Mouse (Mus musculus) CH12.LX (cell line): ENCODE data around the gene B4galnt4. TPM values are rescaled to one million over a fixed set of nuclear protein-coding genes. Genes with fewer than 3 reads are reported as not detected.

ENCODE experiments used
- DNase-seq: peaks from one replicate; pipeline ENCODE4 v3.0.0-alpha.2; 2013; ENCODE audit errors: extremely low read depth
- H3K27ac ChIP-seq: 2 replicates; pipeline ENCODE4 v1.5.1; 2012; ENCODE audit warnings: low read depth, mild to moderate bottlenecking, control low read depth, moderate library complexity; ENCODE audit not compliant: insufficient read depth
- H3K27me3 ChIP-seq: replicated peaks from 2 replicates; pipeline ENCODE3; 2012; ENCODE audit warnings: inconsistent platforms
- H3K36me3 ChIP-seq, 2 experiments: replicated peaks in 1 of 2; 2 replicates each; pipeline versions ENCODE3 to v1.6.1; 2012; ENCODE audit warnings: inconsistent platforms in 1 of 2, low read length in 1 of 2, mild to moderate bottlenecking in 1 of 2, mixed read lengths in 1 of 2, moderate library complexity in 1 of 2; ENCODE audit not compliant: control insufficient read depth in 1 of 2, insufficient read depth in 1 of 2
- H3K4me1 ChIP-seq, 2 experiments: 2 replicates each; pipeline ENCODE4 v1.6.1; 2012; ENCODE audit warnings: inconsistent platforms in 1 of 2, moderate library complexity in 1 of 2; ENCODE audit not compliant: insufficient read depth in 2 of 2, control insufficient read depth in 1 of 2
- H3K4me2 ChIP-seq: 2 replicates; pipeline ENCODE4 v1.6.1; 2012; ENCODE audit warnings: low read depth, mild to moderate bottlenecking, control low read depth; ENCODE audit not compliant: poor library complexity, insufficient read depth, severe bottlenecking
- H3K4me3 ChIP-seq, 3 experiments: fragments of 150-350 bp in 1 of 3; sonication (generic) in 1 of 3; replicated peaks in 1 of 3; 2 replicates each; pipeline versions ENCODE3 to v1.5.1; 2011 to 2012; ENCODE audit warnings: low read depth in 2 of 3, low read length in 2 of 3, mild to moderate bottlenecking in 2 of 3, moderate library complexity in 2 of 3, control low read depth in 1 of 3, improper control_type of control experiment in 1 of 3, inconsistent platforms in 1 of 3, mixed read lengths in 1 of 3; ENCODE audit not compliant: poor library complexity in 1 of 3
- H3K79me2 ChIP-seq: replicated peaks from 2 replicates; pipeline ENCODE4 v1.6.1; 2012; ENCODE audit warnings: mild to moderate bottlenecking, moderate library complexity; ENCODE audit not compliant: control insufficient read depth, poor library complexity, insufficient read depth, severe bottlenecking; ENCODE audit errors: extremely low read depth
- H3K9ac ChIP-seq: 2 replicates; pipeline ENCODE4 v1.6.1; 2012; ENCODE audit warnings: low read depth, mild to moderate bottlenecking, control low read depth, moderate library complexity; ENCODE audit not compliant: insufficient read depth
- H3K9me3 ChIP-seq: replicated peaks from 2 replicates; pipeline ENCODE3; 2012; ENCODE audit warnings: low read length, inconsistent platforms, mixed read lengths
- BHLHE40 ChIP-seq: IDR thresholded peaks from 2 replicates; pipeline ENCODE4 v1.6.1; 2011; ENCODE audit warnings: mild to moderate bottlenecking, low read depth, low read length, improper control_type of control experiment
- CHD1 ChIP-seq: IDR thresholded peaks from 2 replicates; pipeline ENCODE4 v1.6.1; 2012; ENCODE audit warnings: low read depth, low read length, improper control_type of control experiment, inconsistent platforms
- ELF1 ChIP-seq: IDR thresholded peaks from 2 replicates; pipeline ENCODE4 v1.6.1; 2014; ENCODE audit warnings: low read depth, mild to moderate bottlenecking, inconsistent platforms, low read length, improper control_type of control experiment
- EP300 ChIP-seq: IDR thresholded peaks from 2 replicates; pipeline ENCODE4 v1.6.1; 2011; ENCODE audit warnings: low read length, improper control_type of control experiment
- ETS1 ChIP-seq: conservative IDR thresholded peaks from 2 replicates; pipeline ENCODE4 v1.6.1; 2012; ENCODE audit warnings: low read depth, mild to moderate bottlenecking, inconsistent platforms, low read length, improper control_type of control experiment, moderate library complexity
- GABPA ChIP-seq: IDR thresholded peaks from 2 replicates; pipeline ENCODE4 v1.6.1; 2012; ENCODE audit warnings: low read depth, low read length, improper control_type of control experiment, inconsistent platforms; ENCODE audit not compliant: insufficient replicate concordance
- HCFC1 ChIP-seq: IDR thresholded peaks from 2 replicates; pipeline ENCODE4 v1.6.1; 2012; ENCODE audit warnings: low read depth, mild to moderate bottlenecking, inconsistent platforms, low read length, improper control_type of control experiment
- IRF4 ChIP-seq: IDR thresholded peaks from 2 replicates; pipeline ENCODE4 v1.6.1; 2014; ENCODE audit warnings: low read depth, mild to moderate bottlenecking, inconsistent platforms, low read length, improper control_type of control experiment
- JUN ChIP-seq: IDR thresholded peaks from 2 replicates; pipeline ENCODE4 v1.6.1; 2011; ENCODE audit warnings: low read depth, mild to moderate bottlenecking, low read length, improper control_type of control experiment, moderate library complexity; ENCODE audit not compliant: insufficient read depth
- KAT2A ChIP-seq: IDR thresholded peaks from 2 replicates; pipeline ENCODE4 v1.6.1; 2012; ENCODE audit warnings: low read length, improper control_type of control experiment, inconsistent platforms; ENCODE audit not compliant: insufficient replicate concordance
- MAFK ChIP-seq: IDR thresholded peaks from 2 replicates; pipeline ENCODE4 v1.6.1; 2011; ENCODE audit warnings: low read length, improper control_type of control experiment; ENCODE audit not compliant: insufficient replicate concordance
- MAZ ChIP-seq: IDR thresholded peaks from 2 replicates; pipeline ENCODE4 v1.6.1; 2012; ENCODE audit warnings: low read depth, mild to moderate bottlenecking, inconsistent platforms, low read length, improper control_type of control experiment, moderate library complexity
- MEF2A ChIP-seq: IDR thresholded peaks from 2 replicates; pipeline ENCODE4 v1.6.1; 2014; ENCODE audit warnings: low read depth, mild to moderate bottlenecking, inconsistent platforms, low read length, improper control_type of control experiment, borderline replicate concordance
- MXI1 ChIP-seq: IDR thresholded peaks from 2 replicates; pipeline ENCODE4 v1.6.1; 2011; ENCODE audit warnings: mild to moderate bottlenecking, low read depth, low read length, improper control_type of control experiment
- MYC ChIP-seq: IDR thresholded peaks from 2 replicates; pipeline ENCODE4 v1.6.1; 2011; ENCODE audit warnings: low read depth, mild to moderate bottlenecking, improper control_type of control experiment, low read length
- NELFE ChIP-seq: IDR thresholded peaks from 2 replicates; pipeline ENCODE4 v1.6.1; 2011; ENCODE audit warnings: low read depth, low read length, improper control_type of control experiment
- NRF1 ChIP-seq: IDR thresholded peaks from 2 replicates; pipeline ENCODE4 v1.6.1; 2014; ENCODE audit warnings: low read depth, mild to moderate bottlenecking, inconsistent platforms, low read length, improper control_type of control experiment, moderate library complexity
- POLR2A ChIP-seq: IDR thresholded peaks from 2 replicates; pipeline ENCODE4 v1.6.1; 2011; ENCODE audit warnings: low read depth, mild to moderate bottlenecking, improper control_type of control experiment, low read length
- POLR2AphosphoS2 ChIP-seq: IDR thresholded peaks from 2 replicates; pipeline ENCODE4 v1.6.1; 2011; ENCODE audit warnings: low read depth, low read length, improper control_type of control experiment
- RAD21 ChIP-seq: IDR thresholded peaks from 2 replicates; pipeline ENCODE4 v1.6.1; 2011; ENCODE audit warnings: low read depth, mild to moderate bottlenecking, low read length, improper control_type of control experiment, moderate library complexity
- RCOR1 ChIP-seq: conservative IDR thresholded peaks from 2 replicates; pipeline ENCODE4 v1.6.1; 2012; ENCODE audit warnings: low read depth, mild to moderate bottlenecking, inconsistent platforms, low read length, improper control_type of control experiment
- SIN3A ChIP-seq: IDR thresholded peaks from 2 replicates; pipeline ENCODE4 v1.6.1; 2012; ENCODE audit warnings: low read length, improper control_type of control experiment, inconsistent platforms
- SMC3 ChIP-seq: IDR thresholded peaks from 2 replicates; pipeline ENCODE4 v1.6.1; 2011; ENCODE audit warnings: low read depth, low read length, improper control_type of control experiment
- TCF12 ChIP-seq: IDR thresholded peaks from 2 replicates; pipeline ENCODE4 v1.6.1; 2014; ENCODE audit warnings: low read depth, mild to moderate bottlenecking, inconsistent platforms, low read length, improper control_type of control experiment
- UBTF ChIP-seq: IDR thresholded peaks from 2 replicates; pipeline ENCODE4 v1.6.1; 2012; ENCODE audit warnings: low read depth, mild to moderate bottlenecking, inconsistent platforms, low read length, improper control_type of control experiment, moderate library complexity
- USF1 ChIP-seq: IDR thresholded peaks from 2 replicates; pipeline ENCODE4 v1.6.1; 2014; ENCODE audit warnings: low read depth, mild to moderate bottlenecking, inconsistent platforms, low read length, improper control_type of control experiment
- USF2 ChIP-seq: conservative IDR thresholded peaks from 2 replicates; pipeline ENCODE4 v1.6.1; 2011; ENCODE audit warnings: low read depth, low read length, improper control_type of control experiment
- ZC3H11A ChIP-seq: IDR thresholded peaks from 2 replicates; pipeline ENCODE4 v1.6.1; 2012; ENCODE audit warnings: low read depth, mild to moderate bottlenecking, inconsistent platforms, low read length, improper control_type of control experiment
- ZKSCAN1 ChIP-seq: IDR thresholded peaks from 2 replicates; pipeline ENCODE4 v1.6.1; 2012; ENCODE audit warnings: low read depth, inconsistent platforms, low read length, improper control_type of control experiment, borderline replicate concordance
- ZMIZ1 ChIP-seq: IDR thresholded peaks from 2 replicates; pipeline ENCODE4 v1.6.1; 2012; ENCODE audit warnings: low read depth, mild to moderate bottlenecking, inconsistent platforms, low read length, improper control_type of control experiment
- dilution Hi-C: fragments of 300-500 bp; cut with MboI; formaldehyde crosslinking; loops from 2 replicates; pipeline ENCODE4 v1.14.3; 2020; ENCODE audit warnings: low sequenced_read_pairs; ENCODE audit not compliant: extremely low pct_unique_long_range_greater_than_20kb, extremely low pct_ligation_motif_present
- in situ Hi-C: fragments of 300-500 bp; cut with MboI; formaldehyde crosslinking; loops from 3 replicates; pipeline ENCODE4 v1.14.3; 2019; ENCODE audit warnings: low sequenced_read_pairs, low pct_ligation_motif_present, low pct_unique_long_range_greater_than_20kb, mixed read lengths
- polyA plus RNA-seq: library from polyadenylated mRNA; unstranded; fragments of >175 nt; gene quantifications from 2 replicates; pipeline ENCODE4 v1.2.1, GENCODE M21; 2012; ENCODE audit warnings: low read depth; ENCODE audit not compliant: insufficient read length
- total RNA-seq, 2 experiments: library from RNA; depleted of rRNA; stranded (reverse); fragments of 300-350 nt in 1 of 2; fragments of >200 nt in 1 of 2; gene quantifications; 2 replicates each; pipeline ENCODE4 v1.2.3; 2012 to 2014

Gene B4galnt4
- total and polyA plus RNA-seq, 3 experiments, result 0.91 to 13.1 (median 2.9) TPM

- in situ Hi-C loops, result no loop called here
These were observed 2.1 kb upstream of the B4galnt4 start for GRCm38 (mm10) chr7:141058601-141059341.

DNA sequence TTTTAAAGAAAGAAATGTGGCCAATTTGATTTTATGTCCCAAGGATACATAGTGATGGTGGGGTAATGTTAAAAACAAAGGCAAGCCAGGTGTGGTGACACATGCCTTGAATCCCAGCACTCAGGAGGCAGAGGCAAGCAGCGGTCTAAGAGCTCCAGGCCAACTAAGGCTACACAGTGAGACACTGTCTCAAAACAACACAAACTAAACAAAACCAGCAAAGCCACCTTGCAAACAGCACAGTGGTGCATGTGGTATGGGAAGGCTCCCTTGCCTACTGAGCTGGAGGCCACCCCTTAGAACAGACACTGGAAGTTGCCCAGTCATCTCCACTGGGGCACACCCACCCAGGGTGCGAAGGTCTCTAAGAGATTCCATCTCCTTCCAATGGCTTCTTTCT lies 975 bp upstream of the B4galnt4 start:
- no peaks in the 10 kb centered on the region for H3K36me3 ChIP-seq
- H3K9ac ChIP-seq, result no peak overlapping the region
- no peak overlapping the region for H3K4me3 ChIP-seq
- peaks cover 21 to 38% of the 10 kb centered on the region in 2 experiments for H3K4me1 ChIP-seq
- H3K27ac ChIP-seq, result no peak overlapping the region
- peaks cover 16% of the 10 kb centered on the region for H3K9me3 ChIP-seq
- H3K4me2 ChIP-seq, result peak overlapping the region; percentile 92
- H3K27me3 ChIP-seq, result peaks cover 68% of the 10 kb centered on the region
- no peaks in the 10 kb centered on the region for H3K79me2 ChIP-seq
- no peak for DNase-seq
- in situ Hi-C loops (no loop called here), dilution Hi-C loops (no loop called here)
- TF ChIP-seq POLR2AphosphoS2 (no peak), MXI1 (no peak), ZC3H11A (no peak), JUN (no peak)

More at GRCm38 (mm10) chr7:141058601-141059341, 2.1 kb upstream of the B4galnt4 start:
- Histone ChIP-seq H3K9me3 (peaks cover 16% of the 10 kb centered on the region), H3K27me3 (peaks cover 60% of the 10 kb centered on the region), H3K36me3 (no peaks in the 10 kb centered on the region), H3K4me2 (peak overlapping the region; percentile 9; the same call in 1 of the 2 replicates), H3K9ac (peak overlapping the region; percentile 19; the same call in 1 of the 2 replicates), H3K27ac (peak overlapping the region; percentile 27; the same call in 1 of the 2 replicates), H3K4me3 (no peak overlapping the region), H3K4me1 (peaks cover 21 to 38% of the 10 kb centered on the region in 2 experiments), H3K79me2 (no peaks in the 10 kb centered on the region)
- DNase-seq, result peak; percentile 68
- dilution Hi-C loops, result no loop called here
- TF ChIP-seq MYC (no peak), KAT2A (no peak), BHLHE40 (peak; percentile 41; the same call in 1 of the 2 replicates), ZMIZ1 (no peak), ETS1 (peak; percentile 27; the same call in 1 of the 2 replicates), UBTF (no peak), MAFK (peak; percentile 96), USF1 (no peak), RCOR1 (no peak), NELFE (no peak), RAD21 (no peak), MEF2A (peak; percentile 84), JUN (peak; percentile 15; the same call in 1 of the 2 replicates), CHD1 (no peak), GABPA (no peak), HCFC1 (no peak), POLR2AphosphoS2 (no peak), NRF1 (no peak), POLR2A (no peak), SMC3 (no peak), ZKSCAN1 (no peak), ELF1 (no peak), MXI1 (peak; percentile 27; the same call in 1 of the 2 replicates), USF2 (no peak), TCF12 (no peak), SIN3A (peak; percentile 37; the same call in 1 of the 2 replicates), MAZ (no peak), EP300 (0 out of 2 replicates have a peak, but pooled peaks have one; percentile 20), ZC3H11A (no peak), IRF4 (no peak)
